Mouse (Mus musculus) heart, adult 2 months (tissue): Measurements from ENCODE around the gene Olfr1418. TPM values are rescaled to one million over a fixed set of nuclear protein-coding genes. Genes with fewer than 3 reads are reported as not detected.

Source experiments
- DNase-seq, 2 experiments: peaks; one replicate each; pipeline ENCODE4 v3.0.0; 2021
- H3K27ac ChIP-seq: fragments of 200-600 bp; 2 replicates; pipeline ENCODE4 v1.8.1; 2022
- H3K27me3 ChIP-seq: fragments of 200-500 bp; 2 replicates; pipeline ENCODE4 v1.6.1; 2012; ENCODE audit warnings: mild to moderate bottlenecking, low read length, inconsistent platforms, mixed read lengths; ENCODE audit not compliant: control insufficient read depth, insufficient read depth
- H3K36me3 ChIP-seq: fragments of 200-500 bp; 2 replicates; pipeline ENCODE4 v1.6.1; 2012; ENCODE audit warnings: low read length, inconsistent platforms; ENCODE audit not compliant: control insufficient read depth, insufficient read depth
- H3K4me1 ChIP-seq: fragments of 200-500 bp; 2 replicates; pipeline ENCODE4 v1.6.1; 2011; ENCODE audit warnings: low read length; ENCODE audit not compliant: control insufficient read depth, insufficient read depth
- H3K4me3 ChIP-seq: fragments of 200-600 bp; 2 replicates; pipeline ENCODE4 v1.8.1; 2022
- H3K79me2 ChIP-seq: fragments of 200-500 bp; replicated peaks from 2 replicates; pipeline ENCODE4 v1.6.1; 2012; ENCODE audit warnings: mild to moderate bottlenecking, inconsistent platforms, low read length, moderate library complexity, mixed read lengths; ENCODE audit not compliant: control insufficient read depth, insufficient read depth
- H3K9ac ChIP-seq: fragments of 200-500 bp; 2 replicates; pipeline ENCODE4 v1.6.1; 2012; ENCODE audit warnings: low read depth, mild to moderate bottlenecking, control low read depth, inconsistent platforms, low read length, mixed read lengths
- CTCF ChIP-seq: fragments of 200-600 bp; IDR thresholded peaks from 2 replicates; pipeline ENCODE4 v1.8.1; 2022; ENCODE audit warnings: antibody characterized with exemption, mild to moderate bottlenecking, moderate library complexity
- EP300 ChIP-seq: fragments of 200-500 bp; IDR thresholded peaks from 2 replicates; pipeline ENCODE4 v1.6.1; 2011; ENCODE audit warnings: low read depth, low read length, control low read depth; ENCODE audit not compliant: insufficient read depth
- POLR2A ChIP-seq: fragments of 200-500 bp; IDR thresholded peaks from 2 replicates; pipeline ENCODE4 v1.6.1; 2011; ENCODE audit warnings: mild to moderate bottlenecking, low read depth, low read length, control low read depth; ENCODE audit not compliant: insufficient read depth
- WGBS: fragments of 180-500 bp; shearing (Covaris S2); methylation state at CpG from one replicate; pipeline ENCODE4 v1.1.7; 2018; 5-methylcytosine and 5-hydroxymethylcytosine counted together
- intact Hi-C: fragments of 180-260 bp; cut with DNase I; formaldehyde crosslinking; loops from one replicate; pipeline ENCODE4 v1.15.1; 2025
- polyA plus RNA-seq: library from polyadenylated mRNA; depleted of rRNA; stranded (reverse); fragments of >200 nt; gene quantifications from 2 replicates; pipeline ENCODE4 v1.2.3, GENCODE M21; 2012
- total RNA-seq, 2 experiments: library from RNA; stranded (reverse); gene quantifications; 2 replicates each; pipeline ENCODE4 v1.2.3; 2021

Gene Olfr1418
- total and polyA plus RNA-seq, 3 experiments, result not detected

DNA sequence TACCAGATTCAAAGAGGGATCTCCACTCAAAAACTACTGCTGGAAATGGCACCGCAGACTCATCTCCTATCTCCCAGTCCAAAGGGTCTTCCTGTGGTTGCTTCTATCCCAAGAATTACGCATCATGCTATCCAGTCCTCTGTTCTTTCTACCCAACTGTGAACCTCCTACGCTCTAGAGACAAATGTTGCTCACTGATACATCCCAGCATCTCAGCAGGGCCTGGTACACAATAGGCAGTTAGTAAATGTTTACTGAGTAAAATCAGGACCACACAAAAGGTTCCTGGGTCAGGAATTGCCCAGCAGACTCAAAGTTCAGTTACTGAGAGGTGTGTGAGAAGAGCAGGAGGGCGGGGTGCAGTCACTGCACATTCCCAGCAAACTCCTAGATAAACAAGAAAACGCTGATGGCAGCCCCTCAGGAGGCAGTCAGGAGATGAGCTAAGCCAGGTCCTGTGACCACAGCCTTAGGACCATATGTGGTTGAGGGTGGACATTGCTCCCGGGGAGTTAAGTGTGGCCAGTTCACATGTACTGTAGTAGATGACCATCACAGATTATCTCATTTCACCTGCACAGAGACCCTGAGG, 46.0 kb downstream of the Olfr1418 start:
- no peak for DNase-seq
- TF ChIP-seq EP300 (no peak), CTCF (no peak), POLR2A (no peak)
- 76% methylated on average over 6 of the region's 6 CpGs for WGBS
- peaks cover 12% of the 10 kb centered on the region for H3K36me3 ChIP-seq
- H3K4me1 ChIP-seq, result peaks cover 14% of the 10 kb centered on the region
- H3K27me3 ChIP-seq, result no peaks in the 10 kb centered on the region
- H3K27ac ChIP-seq, result peak overlapping the region; percentile 88
- H3K9ac ChIP-seq, result no peak overlapping the region
- no peaks in the 10 kb centered on the region for H3K79me2 ChIP-seq
- H3K4me3 ChIP-seq, result no peak overlapping the region
- intact Hi-C loops, result loop anchor here (2.0 to 10.0 kb wide), 2 partner anchors 98 to 190 kb away; partner anchors contain the start of gene Patl1

DNA sequence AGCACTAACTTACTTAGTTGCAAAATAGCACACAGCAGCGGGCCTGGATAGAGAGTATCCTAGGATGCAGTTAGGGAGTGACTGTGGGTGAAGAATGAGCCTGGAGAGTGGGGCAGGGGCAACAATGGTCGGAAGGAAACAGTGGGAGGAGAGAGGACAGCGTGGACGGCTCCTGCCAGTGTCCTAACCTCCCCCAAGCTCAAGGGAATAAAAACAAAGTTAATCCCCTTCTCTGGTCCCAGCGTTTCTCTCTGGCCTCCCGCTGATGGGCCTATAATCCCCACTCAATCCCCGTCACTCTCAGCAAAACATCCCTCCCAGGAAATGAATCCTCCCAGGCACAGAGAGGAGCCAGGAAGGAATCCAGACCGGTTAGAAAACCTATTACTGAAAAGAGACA, 47.2 kb downstream of the Olfr1418 start:
- TF ChIP-seq POLR2A (peak; percentile 56; the same call in 1 of the 2 replicates), EP300 (peak; percentile 93), CTCF (no peak)
- 22% methylated on average over 8 of the region's 8 CpGs for WGBS
- H3K4me1 ChIP-seq, result peaks cover 15% of the 10 kb centered on the region
- H3K36me3 ChIP-seq, result peaks cover 12% of the 10 kb centered on the region
- H3K79me2 ChIP-seq, result no peaks in the 10 kb centered on the region
- H3K4me3 ChIP-seq, result no peak overlapping the region
- peak; percentile 47 to 55 for DNase-seq
- H3K27me3 ChIP-seq, result no peaks in the 10 kb centered on the region
- H3K9ac ChIP-seq, result no peak overlapping the region
- H3K27ac ChIP-seq, result peak overlapping the region; percentile 88
- intact Hi-C loops, result loop anchor here (2.0 to 10.0 kb wide), 2 partner anchors 99 to 191 kb away; partner anchors contain the start of gene Patl1

DNA sequence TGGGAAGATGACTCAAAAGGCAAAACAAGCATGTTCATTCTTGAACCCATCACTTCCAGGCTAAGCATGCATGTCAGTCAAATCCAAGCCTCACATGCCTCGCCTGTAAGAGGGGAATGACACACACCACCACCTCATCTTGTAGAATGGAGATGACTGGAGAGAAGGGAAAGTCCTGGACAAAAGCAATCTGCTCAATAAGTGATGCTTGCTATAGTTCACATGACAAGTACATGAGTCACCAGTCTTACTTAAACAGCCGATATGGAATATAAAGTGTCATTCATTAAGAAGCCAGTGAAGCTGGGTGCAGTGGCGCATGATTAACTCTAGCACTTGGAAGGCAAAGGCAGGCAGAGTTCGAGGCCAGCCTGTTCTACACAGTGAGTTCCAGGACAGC, 47.7 kb downstream of the Olfr1418 start:
- Histone ChIP-seq H3K79me2 (no peaks in the 10 kb centered on the region), H3K27ac (peak overlapping the region; percentile 88), H3K9ac (no peak overlapping the region), H3K27me3 (no peaks in the 10 kb centered on the region), H3K4me3 (no peak overlapping the region), H3K4me1 (peaks cover 15% of the 10 kb centered on the region), H3K36me3 (peaks cover 12% of the 10 kb centered on the region)
- 59% methylated on average over 4 of the region's 4 CpGs for WGBS
- TF ChIP-seq CTCF, result no peak
- no peak for TF ChIP-seq EP300
- TF ChIP-seq POLR2A, result no peak
- DNase-seq, result no peak
- intact Hi-C loops, result loop anchor here (10.0 kb wide), 1 partner anchor 192 kb away; no protein-coding TSS in a partner anchor

DNA sequence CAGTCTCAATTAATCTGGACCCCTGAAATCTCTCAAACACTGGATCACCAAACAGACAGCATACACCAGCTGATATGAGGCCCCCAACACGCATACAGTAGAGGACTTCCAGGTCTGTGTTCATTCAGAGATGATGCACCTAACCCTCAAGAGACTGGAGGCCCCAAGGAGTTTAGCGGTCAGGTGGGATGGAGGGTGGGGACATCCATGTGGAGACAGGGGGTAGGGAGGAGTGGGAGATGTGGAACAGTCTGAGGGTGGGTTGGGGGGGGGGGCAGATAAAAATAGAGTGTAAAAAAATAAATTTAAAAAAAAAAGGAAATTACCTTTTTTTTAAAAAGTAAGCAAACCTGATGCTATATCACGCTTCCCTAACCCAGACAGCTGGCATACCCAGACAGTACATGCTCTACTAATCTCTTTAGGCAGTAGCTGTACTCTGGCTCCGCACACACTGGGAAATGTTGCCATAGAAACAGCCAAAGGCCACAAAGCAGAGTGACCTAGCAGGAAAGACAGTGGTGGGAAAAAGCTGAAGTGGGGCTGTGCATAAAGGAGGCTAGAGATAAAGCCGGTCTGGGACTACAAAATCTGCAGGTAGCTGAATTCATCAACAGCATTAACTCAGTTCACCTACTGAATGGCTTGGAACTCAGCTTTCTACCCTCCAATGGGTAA, 49.0 kb downstream of the Olfr1418 start:
- peaks cover 19% of the 10 kb centered on the region for H3K4me1 ChIP-seq
- WGBS, result 56% methylated on average over 5 of the region's 5 CpGs
- intact Hi-C loops, result loop anchor here (10.0 kb wide), 1 partner anchor 193 kb away; no protein-coding TSS in a partner anchor
- H3K36me3 ChIP-seq, result peaks cover 22% of the 10 kb centered on the region
- H3K9ac ChIP-seq, result no peak overlapping the region
- TF ChIP-seq CTCF (no peak), POLR2A (no peak), EP300 (no peak)
- DNase-seq, result no peak
- 0 out of 2 replicates have a peak, but pooled peaks cover 1% of the 10 kb centered on the region for H3K79me2 ChIP-seq
- H3K4me3 ChIP-seq, result no peak overlapping the region
- no peaks in the 10 kb centered on the region for H3K27me3 ChIP-seq
- peak overlapping the region; percentile 51 for H3K27ac ChIP-seq

DNA sequence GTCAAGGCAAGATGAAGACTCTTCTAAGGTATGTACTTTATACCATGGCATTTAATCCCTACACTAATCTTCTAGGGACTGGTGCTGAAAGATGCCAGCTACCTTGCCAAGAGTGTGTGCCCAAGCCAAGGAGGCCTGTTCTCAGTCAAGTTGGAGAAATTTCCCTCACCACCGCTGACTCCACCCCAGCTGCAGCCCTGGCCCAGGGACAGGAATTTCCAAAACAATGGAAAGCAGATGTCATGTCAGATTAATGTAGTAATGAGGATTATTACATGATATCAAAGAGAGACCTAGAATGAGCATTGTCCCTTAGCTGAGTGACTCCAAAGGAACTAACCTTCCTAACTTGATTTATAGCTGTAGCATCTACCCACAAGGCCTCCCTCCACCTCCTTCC, 50.0 kb downstream of the Olfr1418 start:
- intact Hi-C loops, result loop anchor here (10.0 kb wide), 1 partner anchor 194 kb away; no protein-coding TSS in a partner anchor
- no peak overlapping the region; the same call in 1 of the 2 replicates for H3K4me3 ChIP-seq
- H3K36me3 ChIP-seq, result peaks cover 23% of the 10 kb centered on the region
- no peaks in the 10 kb centered on the region for H3K27me3 ChIP-seq
- H3K79me2 ChIP-seq, result 0 out of 2 replicates have a peak, but pooled peaks cover 1% of the 10 kb centered on the region
- peaks cover 19% of the 10 kb centered on the region for H3K4me1 ChIP-seq
- peak overlapping the region; percentile 74 for H3K27ac ChIP-seq
- peak; percentile 42 to 46 for DNase-seq
- H3K9ac ChIP-seq, result no peak overlapping the region
- TF ChIP-seq EP300 (peak; percentile 53; the same call in 1 of the 2 replicates), CTCF (no peak)
- WGBS, result 17% methylated on average over 1 of the region's 1 CpGs
